ENCODE assay signal across 9 mouse cellular contexts in genomic region chr7:144008985-144009384, GRCm38 (mm10). TPM values are rescaled to one million over a fixed set of nuclear protein-coding genes. Genes with fewer than 3 reads are reported as not detected.
DNase-seq lines count a peak whose midpoint lies in the region; ATAC-seq and TF ChIP-seq lines count a peak whose summit lies in the region.
"Had no signal": no experiment of that assay in that cellular context is flagged by ENCODE, and none has a peak within 500 bp of the region (broad histone marks: within the 10 kb centered on the region; RNA-seq: fewer than 3 reads in every experiment).

No protein-coding gene starts in this region.

- peak overlapping the region; percentile 31; the same call in 1 of the 2 replicates for H3K4me2 ChIP-seq in intestine, embryonic 16.5 days (ENCODE audit: low read depth, low read length)
- H3K4me2 ChIP-seq in lung, embryonic 14.5 days = no peak overlapping the region
- H3K4me2 ChIP-seq in midbrain, postnatal 0 days (ENCODE audit: low read depth, low read length, poor library complexity, severe bottlenecking) = no peak overlapping the region

- 48% methylated on average over 4 of the region's 4 CpGs for WGBS in intestine, embryonic 16.5 days
- WGBS in lung, embryonic 14.5 days = 59% methylated on average over 4 of the region's 4 CpGs
- WGBS in midbrain, postnatal 0 days = 86% methylated on average over 4 of the region's 4 CpGs
- 93% methylated on average over 4 of the region's 4 CpGs for WGBS in forebrain, embryonic 10.5 days

- intact Hi-C loops in gastrocnemius, adult 2 months (cut with DNase I) = no loop called here

- no peaks in the 10 kb centered on the region for H3K27me3 ChIP-seq in intestine, embryonic 16.5 days (replicated peaks; ENCODE audit: control insufficient read depth, insufficient read depth, low read length)
- H3K27me3 ChIP-seq in lung, embryonic 14.5 days (ENCODE audit: insufficient read depth, low read length) = no peaks in the 10 kb centered on the region
- no peaks in the 10 kb centered on the region for H3K27me3 ChIP-seq in midbrain, postnatal 0 days (ENCODE audit: insufficient read depth, low read length)
- H3K27me3 ChIP-seq in forebrain, embryonic 10.5 days (ENCODE audit: poor library complexity, severe bottlenecking) = no peaks in the 10 kb centered on the region

- no peak overlapping the region for H3K4me3 ChIP-seq in intestine, embryonic 16.5 days (ENCODE audit: low read length)
- H3K4me3 ChIP-seq in lung, embryonic 14.5 days (ENCODE audit: low read depth, low read length) = no peak overlapping the region
- H3K4me3 ChIP-seq in gastrocnemius, adult 2 months = no peak overlapping the region
- no peak overlapping the region for H3K4me3 ChIP-seq in midbrain, postnatal 0 days (ENCODE audit: low read depth, low read length)
- H3K4me3 ChIP-seq in forebrain, embryonic 10.5 days = no peak overlapping the region
- H3K4me3 ChIP-seq: midbrain, embryonic 10.5 days had no signal

- H3K9me3 ChIP-seq in intestine, embryonic 16.5 days (ENCODE audit: control insufficient read depth, low read length) = no peaks in the 10 kb centered on the region
- H3K9me3 ChIP-seq in lung, embryonic 14.5 days (ENCODE audit: low read depth, low read length) = no peaks in the 10 kb centered on the region
- H3K9me3 ChIP-seq in midbrain, postnatal 0 days (ENCODE audit: low read length) = no peaks in the 10 kb centered on the region
- H3K9me3 ChIP-seq in forebrain, embryonic 10.5 days = no peaks in the 10 kb centered on the region
- H3K9me3 ChIP-seq: midbrain, embryonic 10.5 days had no signal

- no peaks in the 10 kb centered on the region for H3K36me3 ChIP-seq in intestine, embryonic 16.5 days (ENCODE audit: control insufficient read depth, insufficient read depth, low read length)
- no peaks in the 10 kb centered on the region for H3K36me3 ChIP-seq in lung, embryonic 14.5 days (ENCODE audit: insufficient read depth)
- no peaks in the 10 kb centered on the region for H3K36me3 ChIP-seq in midbrain, postnatal 0 days (ENCODE audit: insufficient read depth, low read length)
- no peaks in the 10 kb centered on the region for H3K36me3 ChIP-seq in forebrain, embryonic 10.5 days (replicated peaks)
- H3K36me3 ChIP-seq: midbrain, embryonic 10.5 days had no signal

- peak overlapping the region; percentile 32; the same call in 1 of the 2 replicates for H3K9ac ChIP-seq in intestine, embryonic 16.5 days (ENCODE audit: low read depth, low read length)
- H3K9ac ChIP-seq in lung, embryonic 14.5 days = no peak overlapping the region
- H3K9ac ChIP-seq in midbrain, postnatal 0 days (replicated peaks; ENCODE audit: low read length, poor library complexity, severe bottlenecking) = no peak overlapping the region

- peaks cover 4% of the 10 kb centered on the region; the same call in 1 of the 2 replicates for H3K4me1 ChIP-seq in intestine, embryonic 16.5 days (ENCODE audit: control insufficient read depth, insufficient read depth, low read length)
- no peaks in the 10 kb centered on the region for H3K4me1 ChIP-seq in lung, embryonic 14.5 days (ENCODE audit: insufficient read depth)
- H3K4me1 ChIP-seq in midbrain, postnatal 0 days (ENCODE audit: insufficient read depth, low read length) = no peaks in the 10 kb centered on the region
- no peaks in the 10 kb centered on the region for H3K4me1 ChIP-seq in forebrain, embryonic 10.5 days
- H3K4me1 ChIP-seq: midbrain, embryonic 10.5 days had no signal

- no peak for TF ChIP-seq CTCF in lung, embryonic 14.5 days (IDR thresholded peaks at IDR 0.05; ENCODE audit: low read depth)
- no peak for TF ChIP-seq CTCF in gastrocnemius, adult 2 months (IDR thresholded peaks at IDR 0.05)
- TF ChIP-seq CTCF in midbrain, postnatal 0 days (IDR thresholded peaks at IDR 0.05) = no peak

- peak; percentile 88 for DNase-seq in kidney, postnatal 14 days
- peak; percentile 24 for DNase-seq in lung, embryonic 14.5 days
- no peak for DNase-seq in gastrocnemius, adult 2 months
- DNase-seq in midbrain, postnatal 0 days (ENCODE audit: low spot score) = no peak
- DNase-seq in forebrain, embryonic 10.5 days (ENCODE audit: extremely low spot score, low spot score) = no peak
- no peak for DNase-seq in c-Kit-positive CD71-positive TER-119-positive erythroid progenitor cells, embryonic 14.5 days (ENCODE audit: low spot score)
- DNase-seq: cerebellum, adult 18-20 months had no signal

- peak; percentile 97 for ATAC-seq in intestine, embryonic 16.5 days
- no peak for ATAC-seq in lung, embryonic 14.5 days (ENCODE audit: insufficient read depth)
- ATAC-seq in midbrain, postnatal 0 days (ENCODE audit: low FRiP score) = no peak

- 0 out of 2 replicates have a peak overlapping the region, but pooled peaks have one; percentile 20 for H3K27ac ChIP-seq in intestine, embryonic 16.5 days (ENCODE audit: low read length)
- no peak overlapping the region for H3K27ac ChIP-seq in lung, embryonic 14.5 days (ENCODE audit: low read depth)
- H3K27ac ChIP-seq in gastrocnemius, adult 2 months = no peak overlapping the region
- no peak overlapping the region for H3K27ac ChIP-seq in midbrain, postnatal 0 days (ENCODE audit: low read depth, low read length)
- no peak overlapping the region for H3K27ac ChIP-seq in forebrain, embryonic 10.5 days
- H3K27ac ChIP-seq: midbrain, embryonic 10.5 days had no signal

RNA-seq across cellular contexts. Expression of gene Shank2, which starts 7.3 kb away (rescaled TPM):
- 1.0 and 1.2 TPM in 2 replicates for polyA plus RNA-seq in intestine, embryonic 16.5 days (2015; fragmentation: Nextera tagmentation; extraction: Ambion mirVana)
- 2.1 and 2.2 TPM in 2 replicates for polyA plus RNA-seq in lung, embryonic 14.5 days (2014; fragmentation: Nextera tagmentation; extraction: Ambion mirVana)
- under 1 TPM; 0.08 to 0.14 TPM for total RNA-seq in gastrocnemius, adult 2 months (2021)
- 32.5 and 32.6 TPM in 2 replicates for total RNA-seq in midbrain, postnatal 0 days (2014; rRNA removed)
- polyA plus RNA-seq in midbrain, postnatal 0 days (2015; fragmentation: Nextera tagmentation; extraction: Ambion mirVana) = 7.7 and 9.3 TPM in 2 replicates
- 0.67 and 0.86 TPM in 2 replicates for polyA plus RNA-seq in forebrain, embryonic 10.5 days (2016; fragmentation: Nextera tagmentation; extraction: Ambion mirVana)

Comparison
In these comparisons a context has a peak if more than half of its experiments do, and no peak if none do; other contexts are left out.
1. DNase-seq: peak in kidney, postnatal 14 days (single experiment) and lung, embryonic 14.5 days (single experiment); none in gastrocnemius, adult 2 months (single experiment), midbrain, postnatal 0 days (single experiment), forebrain, embryonic 10.5 days (single experiment) and c-Kit-positive CD71-positive TER-119-positive erythroid progenitor cells, embryonic 14.5 days (single experiment).